Mouse (Mus musculus) heart, postnatal 0 days (tissue): ENCODE results near the gene Nptx2. TPM values are rescaled to one million over a fixed set of nuclear protein-coding genes. Genes with fewer than 3 reads are reported as not detected.
A peak's percentile ranks its signal among the peaks of the same experiment; 100 is the strongest.

Source experiments
- ATAC-seq: fragments of 200-750 bp; cut with Nextera tagmentation; 2 replicates; pipeline ENCODE4 v1.8.0; 2017; ENCODE audit warnings: low read depth, moderate number of reproducible peaks, moderate library complexity; ENCODE audit not compliant: insufficient read depth
- DNase-seq: peaks from one replicate; pipeline ENCODE4 v3.0.0-alpha.2; 2016; ENCODE audit warnings: low spot score
- H3K27ac ChIP-seq: fragments of 300-500 bp; sonication (generic); 2 replicates; pipeline ENCODE4 v1.5.1; 2014; ENCODE audit warnings: low read depth, mild to moderate bottlenecking
- H3K27me3 ChIP-seq: fragments of 300-500 bp; sonication (generic); 2 replicates; pipeline ENCODE4 v1.6.1; 2014; ENCODE audit warnings: low read length, mixed read lengths; ENCODE audit not compliant: control insufficient read depth, insufficient read depth
- H3K36me3 ChIP-seq: fragments of 300-500 bp; sonication (generic); replicated peaks from 2 replicates; pipeline ENCODE4 v1.6.1; 2014; ENCODE audit warnings: low read length, mixed read lengths; ENCODE audit not compliant: control insufficient read depth, insufficient read depth
- H3K4me1 ChIP-seq: fragments of 300-500 bp; sonication (generic); 2 replicates; pipeline ENCODE4 v1.6.1; 2014; ENCODE audit warnings: antibody characterized with exemption; ENCODE audit not compliant: control insufficient read depth, insufficient read depth
- H3K4me2 ChIP-seq: fragments of 300-500 bp; sonication (generic); 2 replicates; pipeline ENCODE4 v1.6.1; 2014; ENCODE audit warnings: low read depth, mild to moderate bottlenecking, low read length, moderate library complexity
- H3K4me3 ChIP-seq: fragments of 300-500 bp; sonication (generic); 2 replicates; pipeline ENCODE4 v1.5.1; 2014; ENCODE audit warnings: low read depth, low read length
- H3K9ac ChIP-seq: fragments of 300-500 bp; sonication (generic); replicated peaks from 2 replicates; pipeline ENCODE4 v1.6.1; 2014; ENCODE audit warnings: low read depth, low read length, mixed read lengths
- H3K9me3 ChIP-seq: fragments of 300-500 bp; sonication (generic); replicated peaks from 2 replicates; pipeline ENCODE4 v1.6.1; 2016; ENCODE audit warnings: low read length; ENCODE audit not compliant: control insufficient read depth
- CTCF ChIP-seq: IDR thresholded peaks from 2 replicates; pipeline ENCODE4 v1.5.1; 2016; ENCODE audit warnings: antibody characterized with exemption, control low read depth, low read depth
- EP300 ChIP-seq: IDR thresholded peaks from 2 replicates; pipeline ENCODE4 v1.6.1; 2016; ENCODE audit warnings: antibody characterized with exemption, low read depth
- WGBS: fragments of 180-500 bp; shearing (Covaris S2); extraction: QIAGEN DNeasy Blood & Tissue Kit; methylation state at CpG from one replicate; pipeline ENCODE4 v1.1.7; 2014; 5-methylcytosine and 5-hydroxymethylcytosine counted together
- polyA plus RNA-seq: library from polyadenylated mRNA; unstranded; fragments of >200 nt; fragmentation: Nextera tagmentation; extraction: Ambion mirVana; gene quantifications from 2 replicates; pipeline ENCODE4 v1.2.1, GENCODE M21; 2015
- total RNA-seq: library from RNA; depleted of rRNA; stranded (reverse); fragments of >200 nt; gene quantifications from 2 replicates; pipeline ENCODE4 v1.2.3, GENCODE M21; 2014; ENCODE audit warnings: low replicate concordance

Gene Nptx2
- total and polyA plus RNA-seq, 2 experiments from 2014 or later: not detected

- DNase-seq (no peak), ATAC-seq (no peak)
- TF ChIP-seq CTCF (no peak), EP300 (no peak)
- Histone ChIP-seq H3K27ac (no peak overlapping the region), H3K4me2 (no peak overlapping the region), H3K4me1 (no peaks in the 10 kb centered on the region), H3K9me3 (no peaks in the 10 kb centered on the region), H3K36me3 (no peaks in the 10 kb centered on the region), H3K9ac (no peak overlapping the region), H3K4me3 (no peak overlapping the region), H3K27me3 (no peaks in the 10 kb centered on the region)
- 24% methylated on average over 26 of the region's 26 CpGs for WGBS
These were observed 38.8 kb upstream of the Nptx2 start for GRCm38 (mm10) chr5:144506689-144507552.

GRCm38 (mm10) chr5:144509431-144509830 lies 36.3 kb upstream of the Nptx2 start:
- Histone ChIP-seq H3K4me1 (no peaks in the 10 kb centered on the region), H3K27me3 (no peaks in the 10 kb centered on the region), H3K4me2 (no peak overlapping the region), H3K9ac (no peak overlapping the region), H3K36me3 (no peaks in the 10 kb centered on the region), H3K4me3 (no peak overlapping the region), H3K9me3 (no peaks in the 10 kb centered on the region), H3K27ac (no peak overlapping the region)
- DNase-seq (no peak), ATAC-seq (no peak)
- no peak for TF ChIP-seq CTCF
- no peak for TF ChIP-seq EP300
- WGBS: 49% methylated on average over 7 of the region's 7 CpGs

GRCm38 (mm10) chr5:144514738-144515137 lies 31.0 kb upstream of the Nptx2 start:
- Histone ChIP-seq H3K4me3 (no peak overlapping the region), H3K4me1 (no peaks in the 10 kb centered on the region), H3K27me3 (no peaks in the 10 kb centered on the region), H3K4me2 (no peak overlapping the region), H3K36me3 (no peaks in the 10 kb centered on the region), H3K9me3 (no peaks in the 10 kb centered on the region), H3K9ac (no peak overlapping the region), H3K27ac (no peak overlapping the region)
- no peak for ATAC-seq
- WGBS: 54% methylated on average over 6 of the region's 6 CpGs
- DNase-seq: no peak
- TF ChIP-seq EP300: no peak
- 0 out of 2 replicates have a peak, but pooled peaks have one; percentile 10 for TF ChIP-seq CTCF

GRCm38 (mm10) chr5:144515241-144515640 lies 30.5 kb upstream of the Nptx2 start:
- Histone ChIP-seq H3K27ac (no peak overlapping the region), H3K4me2 (no peak overlapping the region), H3K4me3 (no peak overlapping the region), H3K4me1 (no peaks in the 10 kb centered on the region), H3K36me3 (no peaks in the 10 kb centered on the region), H3K27me3 (no peaks in the 10 kb centered on the region), H3K9me3 (no peaks in the 10 kb centered on the region), H3K9ac (no peak overlapping the region)
- TF ChIP-seq EP300 (no peak), CTCF (no peak)
- DNase-seq (no peak), ATAC-seq (no peak)
- 68% methylated on average over 4 of the region's 4 CpGs for WGBS

GRCm38 (mm10) chr5:144520096-144520495 lies 25.6 kb upstream of the Nptx2 start:
- DNase-seq: no peak
- no peak overlapping the region for H3K4me3 ChIP-seq
- WGBS: 14% methylated on average over 3 of the region's 3 CpGs
- no peak overlapping the region for H3K27ac ChIP-seq
- H3K4me2 ChIP-seq: no peak overlapping the region
- no peak for ATAC-seq
- no peaks in the 10 kb centered on the region for H3K36me3 ChIP-seq
- no peaks in the 10 kb centered on the region for H3K4me1 ChIP-seq
- no peaks in the 10 kb centered on the region for H3K9me3 ChIP-seq
- TF ChIP-seq CTCF (no peak), EP300 (no peak)
- no peaks in the 10 kb centered on the region for H3K27me3 ChIP-seq
- H3K9ac ChIP-seq: no peak overlapping the region
